Mouse (Mus musculus) spleen, embryonic (tissue): ENCODE measurements around the gene Tcp1.

Source experiments
- CTCF ChIA-PET: fragments of 350-600 bp; sonication (Branson Sonifier 250); formaldehyde crosslinking; loops from one replicate; lab custom pipeline; 2022; lab: Charles Lee

Tcp1 gene

DNA sequence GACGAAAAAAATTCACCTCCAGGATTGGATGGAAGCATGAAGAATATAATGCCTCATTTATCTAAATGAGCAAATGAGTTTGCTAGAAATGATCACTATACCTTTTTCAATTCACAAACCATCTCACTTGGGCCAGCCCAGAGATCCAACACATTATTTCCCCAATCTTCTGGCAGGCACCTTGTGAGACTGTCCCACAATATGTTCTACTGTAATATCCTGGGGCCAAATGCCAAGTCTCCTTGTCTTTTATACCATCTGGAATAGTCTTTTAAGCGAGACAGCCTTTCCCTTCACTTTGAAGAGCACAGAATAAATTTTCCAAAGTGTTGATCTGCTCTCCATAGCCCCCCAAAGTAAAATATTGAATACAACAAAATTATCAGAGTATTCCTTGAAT lies 58.4 kb downstream of the Tcp1 start:
- CTCF ChIA-PET, result no interaction called here
